Mouse (Mus musculus) R1 (cell line): ENCODE results near the gene Gm6337.
"Not testable (repeated sequence)": the region's sequence is repeated elsewhere in the genome, so short reads cannot be mapped to it uniquely, and the experiment has no call there.

Experiments
- DNase-seq: peaks from one replicate; pipeline ENCODE4 v3.0.0-alpha.2; 2018; ENCODE audit warnings: low read depth, low spot score

Gene Gm6337

DNA sequence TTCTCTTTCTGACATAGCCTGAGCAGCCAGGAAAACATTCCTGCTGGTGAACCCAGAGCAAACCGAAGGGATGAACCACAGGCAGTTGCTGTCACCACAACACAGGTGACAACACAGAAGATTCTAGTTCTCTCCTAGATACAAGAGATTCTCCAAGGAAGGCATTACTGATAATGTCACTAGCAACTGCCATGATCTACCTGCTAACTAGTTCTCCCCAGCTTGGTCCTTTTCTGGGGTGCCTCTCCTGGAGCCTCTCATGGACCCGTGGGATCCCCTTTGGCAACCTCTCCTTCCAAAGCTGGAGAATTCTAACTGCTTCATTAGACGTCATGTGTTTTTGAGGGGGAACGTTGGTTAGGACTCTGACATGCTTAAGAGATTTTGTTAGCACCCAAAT, at the start of gene Gm6337:
Gene Gm6337 (minus strand): TSS at position 101 of the 400 bp plus-strand sequence.
- DNase-seq, result not testable (repeated sequence)

DNA sequence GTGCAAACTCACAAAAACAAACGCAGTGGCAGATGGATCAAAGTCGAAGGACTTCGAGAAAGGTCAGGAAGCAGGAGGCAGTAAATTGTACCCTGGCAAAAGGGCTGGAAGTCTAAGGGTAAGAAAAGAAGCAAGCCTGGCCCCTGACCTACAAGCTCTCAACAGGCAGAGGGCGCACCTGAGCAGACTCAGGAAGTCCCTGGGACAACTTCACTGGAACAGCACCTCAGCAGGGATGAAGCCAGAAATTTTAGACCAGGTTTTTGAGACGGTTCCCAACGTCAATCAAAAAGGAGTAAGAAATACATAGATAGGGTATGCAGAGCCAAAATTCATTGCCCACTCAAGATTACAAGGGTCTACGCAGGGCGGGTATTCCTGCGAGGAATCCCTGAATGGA, 49.4 kb upstream of the Gm6337 start:
- peak; percentile 12 for DNase-seq

DNA sequence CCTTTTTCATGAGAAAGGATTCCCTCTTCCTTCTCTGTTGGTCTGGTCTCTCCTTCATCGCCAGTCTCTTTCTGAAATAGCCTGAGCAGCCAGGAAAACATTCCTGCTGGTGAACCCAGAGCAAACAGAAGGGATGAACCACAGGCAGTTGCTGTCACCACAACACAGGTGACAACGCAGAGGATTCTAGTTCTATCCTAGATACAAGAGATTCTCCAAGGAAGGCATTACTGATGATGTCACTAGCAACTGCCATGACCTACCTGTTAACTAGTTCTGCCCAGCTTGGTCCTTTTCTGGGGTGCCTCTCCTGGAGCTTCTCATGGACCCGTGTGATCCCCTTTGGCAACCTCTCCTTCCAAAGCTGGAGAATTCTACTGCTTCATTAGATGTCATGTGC, 35.8 kb upstream of the Gm6337 start, which contains the start of gene Gm8206:
Gene Gm8206 (minus strand): TSS at position 101 of the 400 bp plus-strand sequence.
- DNase-seq, result not testable (repeated sequence)
